Mouse (Mus musculus): ENCODE results near the gene Skint4. TPM values are rescaled to one million over a fixed set of nuclear protein-coding genes. Genes with fewer than 3 reads are reported as not detected.

The Skint4 gene
- not detected in 2 replicates for polyA plus RNA-seq (2015; fragmentation: Nextera tagmentation; extraction: Ambion mirVana)

DNA sequence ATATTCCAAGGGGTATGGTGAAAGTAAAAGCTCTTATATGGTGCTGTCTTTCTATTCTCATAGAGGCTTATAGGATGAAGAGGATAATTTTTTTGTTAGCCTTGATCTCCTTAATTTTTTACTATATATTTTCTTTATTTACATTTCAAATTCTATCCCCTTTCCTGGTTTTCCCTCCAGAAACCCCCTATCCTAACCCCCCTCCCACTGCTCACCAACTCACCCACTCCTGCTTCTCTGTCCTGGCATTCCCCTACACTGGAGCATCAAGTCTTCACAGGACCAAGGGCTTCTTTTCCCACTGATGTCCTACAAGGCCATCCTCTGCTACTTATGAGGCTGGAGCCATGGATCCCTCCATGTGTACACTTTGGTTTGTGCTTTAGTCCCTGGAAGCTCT, at the start of gene Skint4:
Skint4 (plus strand) TSS at position 301 of the 400 bp plus-strand sequence.
- Histone ChIP-seq H3K4me3 (no peak within 1 kb of the TSS), H3K27ac (replicated peaks) (no peak within 1 kb of the TSS), H3K4me1 (no peaks in the 10 kb centered on the region), H3K27me3 (no peaks in the 10 kb centered on the region), H3K36me3 (no peaks in the 10 kb centered on the region), H3K4me2 (replicated peaks) (no peak within 1 kb of the TSS), H3K9me3 (peaks cover 7% of the 10 kb centered on the region; the same call in 1 of the 2 replicates), H3K9ac (replicated peaks) (no peak within 1 kb of the TSS)
- no peak for ATAC-seq (replicated peaks)

Other genes starting within 250 kb of the Skint4 start
- gene Slc5a9, start 169.1 kb upstream of the Skint4 start, polyA plus RNA-seq (2015; fragmentation: Nextera tagmentation; extraction: Ambion mirVana): not detected in 2 replicates
- gene Skint8, start 152.6 kb upstream of the Skint4 start, polyA plus RNA-seq (2015; fragmentation: Nextera tagmentation; extraction: Ambion mirVana): not detected in 2 replicates
- not detected in 2 replicates for gene Skint7, start 99.1 kb upstream of the Skint4 start, polyA plus RNA-seq (2015; fragmentation: Nextera tagmentation; extraction: Ambion mirVana)
- not detected in 2 replicates for gene Skint1, start 65.7 kb upstream of the Skint4 start, polyA plus RNA-seq (2015; fragmentation: Nextera tagmentation; extraction: Ambion mirVana)
- not detected in 2 replicates for gene Skint3, start 160.2 kb downstream of the Skint4 start, polyA plus RNA-seq (2015; fragmentation: Nextera tagmentation; extraction: Ambion mirVana)

Measured in forebrain, embryonic 15.5 days (tissue).